17 mouse cellular contexts compared by ENCODE assay signal in genomic region chr13:102691408-102692150, GRCm38 (mm10).
"Had no signal": no experiment of that assay in that cellular context is flagged by ENCODE, and none has a peak within 500 bp of the region (broad histone marks: within the 10 kb centered on the region; RNA-seq: fewer than 3 reads in every experiment).

No protein-coding gene starts in this region.

- H3K9ac ChIP-seq: liver, embryonic 13.5 days; midbrain, embryonic 12.5 days; neural tube, embryonic 13.5 days had no signal

- H3K36me3 ChIP-seq: liver, embryonic 13.5 days; midbrain, embryonic 12.5 days; neural tube, embryonic 13.5 days had no signal

- H3K4me3 ChIP-seq: layer of hippocampus, adult 2 months; left cerebral cortex, adult 2 months; liver, embryonic 13.5 days; midbrain, embryonic 12.5 days; myocyte; neural tube, embryonic 13.5 days had no signal

- H3K4me2 ChIP-seq: liver, embryonic 13.5 days; midbrain, embryonic 12.5 days; neural tube, embryonic 13.5 days had no signal

- H3K27ac ChIP-seq: layer of hippocampus, adult 2 months; left cerebral cortex, adult 2 months; liver, embryonic 13.5 days; midbrain, embryonic 12.5 days; neural tube, embryonic 13.5 days had no signal

- H3K9me3 ChIP-seq: liver, embryonic 13.5 days; midbrain, embryonic 12.5 days; neural tube, embryonic 13.5 days had no signal

- H3K27me3 ChIP-seq: liver, embryonic 13.5 days; midbrain, embryonic 12.5 days; neural tube, embryonic 13.5 days had no signal

- DNase-seq: kidney, adult 11 months; kidney, adult 9 months; kidney, postnatal 14 days; kidney, postnatal 4 days; layer of hippocampus, postnatal 36 days; liver, embryonic 13.5 days; lung, adult 2 months; lung, postnatal 14 days; lung, postnatal 4 days; retina, postnatal 1 day; thymus, adult 18-20 months; thymus, postnatal 4 days had no signal
